Mouse (Mus musculus): ENCODE data around the gene Supt3.

Gene Supt3

DNA sequence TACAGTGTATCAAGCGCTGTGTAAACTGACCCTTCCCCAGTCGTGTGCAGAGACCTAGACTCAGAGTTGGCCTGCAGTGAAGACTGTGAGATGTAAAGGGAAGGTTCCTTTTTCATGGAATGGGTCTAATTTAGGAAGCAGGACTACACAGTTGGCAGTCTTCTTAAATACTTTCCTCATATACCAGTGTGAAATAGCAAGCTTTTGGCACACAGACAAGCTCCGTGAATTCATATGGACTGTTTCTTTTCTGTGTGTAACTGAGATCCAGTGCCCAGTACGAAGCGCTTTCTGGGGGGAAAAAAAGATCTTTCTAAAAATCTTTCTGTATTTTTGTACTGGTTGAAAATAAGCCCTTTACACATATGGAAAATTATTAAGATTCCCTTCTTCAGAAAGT, 286.8 kb downstream of the Supt3 start:
- DNase-seq: no peak

- no peak for DNase-seq
Measured at GRCm38 (mm10) chr17:45065465-45065864, 288.5 kb downstream of the Supt3 start.

DNA sequence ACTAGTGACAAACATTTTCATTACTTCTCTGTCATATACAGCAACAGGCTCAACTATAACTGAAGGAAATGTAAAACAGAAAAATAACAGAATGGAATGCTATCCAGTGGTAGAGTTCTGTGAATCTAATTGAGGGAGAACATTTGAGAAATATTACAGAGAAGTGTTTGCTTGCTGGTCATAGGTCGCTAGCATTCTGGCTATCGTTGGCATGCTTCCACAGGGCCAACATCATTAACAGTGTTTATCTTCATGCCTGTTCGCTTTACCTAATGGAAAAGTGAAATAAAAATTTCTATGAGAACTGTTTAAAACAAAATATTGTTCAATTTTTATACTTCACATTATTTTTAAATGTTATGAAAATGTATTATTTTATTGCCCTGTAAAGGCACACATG, 290.5 kb downstream of the Supt3 start:
- DNase-seq: no peak

- no peak for DNase-seq
Measured at GRCm38 (mm10) chr17:45068321-45068720, 291.4 kb downstream of the Supt3 start.

DNA sequence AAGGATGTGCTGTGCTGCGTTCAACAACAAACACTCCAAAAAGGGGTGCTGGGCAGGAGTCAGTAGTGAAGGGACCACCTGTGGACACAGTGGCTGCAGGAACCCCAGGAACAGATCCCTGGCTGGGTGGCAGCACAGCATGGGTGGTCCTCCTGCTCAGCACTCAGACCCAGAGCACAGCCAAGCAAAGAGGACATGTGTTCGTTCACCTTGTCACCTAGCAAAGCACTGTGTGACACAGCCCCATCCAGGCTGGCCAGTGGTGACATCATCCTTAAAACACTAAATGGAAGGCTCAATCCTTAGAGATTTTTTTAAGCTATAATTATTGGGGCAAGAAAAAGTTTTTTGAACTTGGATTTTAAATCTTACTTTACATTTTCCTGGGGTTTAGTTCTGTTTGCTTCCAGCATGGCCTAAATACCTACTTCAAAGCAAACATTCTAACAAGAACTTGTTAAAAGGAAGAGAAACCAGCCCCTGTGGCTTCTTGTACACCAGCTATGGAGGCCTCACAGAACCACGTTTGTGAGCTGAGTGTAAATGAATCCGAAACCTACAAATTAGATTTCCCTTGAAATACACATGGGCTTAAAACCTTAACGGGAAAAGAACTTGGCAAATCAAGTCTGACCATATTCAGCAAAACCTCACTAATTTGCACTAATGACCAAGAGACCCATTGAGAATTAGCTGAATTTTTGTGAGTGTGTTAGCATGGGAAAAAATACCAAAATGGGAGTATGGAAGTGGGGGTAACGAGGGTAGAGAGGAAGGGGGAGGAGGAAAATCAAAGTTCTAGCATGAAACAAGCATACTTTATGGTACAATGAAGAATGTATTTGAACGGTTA, 295.8 kb downstream of the Supt3 start:
- no peak for DNase-seq

GRCm38 (mm10) chr17:45073348-45073634, 296.3 kb downstream of the Supt3 start:
- no peak for DNase-seq

- no peak for DNase-seq
Measured at GRCm38 (mm10) chr17:45073779-45074178, 296.8 kb downstream of the Supt3 start.

DNA sequence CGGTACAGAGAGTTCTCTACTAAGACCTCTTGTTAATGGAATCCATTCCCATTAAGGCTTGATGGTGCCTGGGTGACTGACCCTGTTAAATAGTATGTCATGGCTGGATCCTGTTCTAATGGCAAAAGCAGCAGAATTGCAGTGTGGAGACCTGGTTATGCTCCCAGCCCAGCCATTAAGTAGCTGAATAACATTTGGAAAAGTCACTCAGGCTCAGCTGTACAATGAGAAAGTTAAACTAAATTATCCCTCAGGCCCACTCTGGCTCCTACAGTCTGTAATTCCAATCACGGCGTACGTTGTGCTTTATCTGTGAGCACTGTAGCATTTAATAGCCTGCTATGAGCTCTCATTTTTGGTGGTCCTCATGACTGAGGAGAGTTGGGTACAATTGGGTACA, 300.0 kb downstream of the Supt3 start:
- DNase-seq: no peak

- no peak for DNase-seq
Measured at GRCm38 (mm10) chr17:45077921-45078640, 301.1 kb downstream of the Supt3 start.

DNA sequence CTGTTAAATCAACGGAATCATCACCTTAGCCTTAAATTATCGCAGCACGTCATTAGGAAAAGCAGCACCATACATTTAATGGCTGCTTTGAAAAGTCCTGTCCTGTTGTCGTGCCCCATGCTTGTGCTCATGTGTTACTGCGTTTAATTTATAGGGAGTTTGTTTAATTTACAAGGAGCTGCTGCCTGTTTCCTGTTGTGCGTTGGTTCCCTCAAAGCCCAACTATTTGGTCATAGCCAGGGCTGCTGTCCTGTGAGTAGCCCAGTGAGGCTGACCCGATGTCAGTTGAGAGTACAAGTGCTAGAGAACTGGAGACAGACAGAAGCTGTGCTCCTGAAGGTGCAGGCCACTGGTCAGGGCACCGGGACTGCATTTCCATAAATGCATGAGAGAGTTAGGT, 304.6 kb downstream of the Supt3 start:
- no peak for DNase-seq

DNA sequence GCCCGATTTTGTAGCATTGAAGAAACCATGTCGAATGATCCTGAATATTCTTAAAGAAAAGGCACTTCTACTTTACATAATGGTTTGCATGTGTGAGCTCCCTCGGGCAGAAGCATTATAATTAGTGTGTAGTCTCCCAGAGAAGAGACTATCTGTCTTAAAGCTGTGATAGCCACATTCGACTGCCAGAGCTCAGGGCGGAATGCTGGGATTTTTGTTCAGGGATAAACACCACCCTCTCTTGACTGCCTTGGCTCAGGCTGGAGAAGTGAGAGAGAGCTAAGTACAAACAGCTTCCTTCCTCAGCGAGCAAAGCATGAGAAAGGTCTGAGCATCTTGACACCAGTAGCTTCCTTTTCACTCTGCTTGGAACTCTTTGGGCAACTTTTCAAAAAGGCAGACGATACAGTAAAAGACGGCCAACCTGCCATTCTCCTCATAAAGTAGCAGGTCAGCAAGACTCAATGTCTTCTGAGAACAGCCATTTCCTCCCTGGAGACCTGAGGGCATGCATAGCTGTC, 305.1 kb downstream of the Supt3 start:
- no peak for DNase-seq

DNA sequence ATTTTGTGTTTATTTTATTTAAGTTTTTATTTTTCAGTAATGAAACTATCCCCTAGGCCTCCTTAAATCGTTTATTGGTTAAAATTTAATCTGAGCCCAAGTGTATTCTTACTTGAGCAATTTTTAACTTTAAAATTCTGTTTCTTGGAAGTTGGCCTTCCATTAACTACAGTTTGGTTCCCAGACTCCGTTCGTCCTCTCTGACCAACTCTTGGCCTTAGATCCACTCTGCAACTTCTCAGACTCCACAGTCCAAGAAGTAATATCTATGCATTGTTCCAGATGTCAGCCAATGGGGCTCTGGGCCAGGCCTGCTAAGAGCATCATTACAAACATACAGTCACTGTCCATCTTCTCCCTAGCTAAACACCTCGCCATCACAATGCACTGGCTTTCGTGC, 309.4 kb downstream of the Supt3 start:
- DNase-seq: no peak

GRCm38 (mm10) chr17:45087022-45087421, 310.1 kb downstream of the Supt3 start:
- no peak for DNase-seq

GRCm38 (mm10) chr17:45101064-45101463, 324.1 kb downstream of the Supt3 start:
- no peak for DNase-seq

GRCm38 (mm10) chr17:45115386-45115785, 338.4 kb downstream of the Supt3 start:
- no peak for DNase-seq

DNA sequence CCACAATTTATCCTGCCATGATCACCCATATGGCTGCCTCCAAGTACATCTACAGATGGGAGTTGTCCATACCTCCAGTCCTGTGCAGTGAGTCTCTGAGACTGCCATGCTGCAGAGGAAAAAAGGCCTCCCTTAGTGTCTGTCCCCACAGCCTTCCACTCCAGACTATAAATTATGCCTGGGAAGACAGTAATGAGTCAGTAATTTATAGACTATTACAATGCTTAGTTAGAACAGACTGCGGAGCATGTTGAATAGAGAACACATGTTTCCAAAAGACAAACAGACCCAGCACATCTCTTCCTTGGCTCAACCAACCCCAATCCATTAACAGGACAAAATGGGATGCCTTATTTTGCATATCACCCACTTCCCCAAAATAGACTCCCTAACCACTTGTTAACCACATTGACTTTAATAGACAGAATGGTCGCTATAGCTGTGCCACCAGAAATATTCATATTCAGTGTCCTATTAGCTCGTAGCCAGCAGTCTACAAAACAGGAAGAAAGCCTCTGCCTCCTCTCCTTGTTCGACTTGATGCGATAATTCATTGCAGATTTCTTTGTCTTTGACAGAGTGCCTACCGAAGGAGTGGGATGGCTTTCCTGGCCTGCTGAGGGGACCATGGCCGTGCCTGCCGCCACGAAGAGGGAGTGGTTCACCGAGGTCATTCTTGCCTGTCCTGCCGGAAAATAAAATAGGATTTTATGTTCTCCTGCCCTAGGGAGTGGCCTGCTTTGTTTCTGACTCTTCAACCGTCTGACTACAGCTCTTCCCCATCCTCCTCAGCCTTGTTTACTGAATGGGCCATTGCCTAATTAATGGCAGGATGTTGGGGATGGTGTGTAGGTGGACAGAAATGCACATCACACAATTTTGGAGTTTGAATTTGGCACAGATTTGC, 341.9 kb downstream of the Supt3 start:
- DNase-seq: peak in 1 of 2 experiments; percentile 24

DNA sequence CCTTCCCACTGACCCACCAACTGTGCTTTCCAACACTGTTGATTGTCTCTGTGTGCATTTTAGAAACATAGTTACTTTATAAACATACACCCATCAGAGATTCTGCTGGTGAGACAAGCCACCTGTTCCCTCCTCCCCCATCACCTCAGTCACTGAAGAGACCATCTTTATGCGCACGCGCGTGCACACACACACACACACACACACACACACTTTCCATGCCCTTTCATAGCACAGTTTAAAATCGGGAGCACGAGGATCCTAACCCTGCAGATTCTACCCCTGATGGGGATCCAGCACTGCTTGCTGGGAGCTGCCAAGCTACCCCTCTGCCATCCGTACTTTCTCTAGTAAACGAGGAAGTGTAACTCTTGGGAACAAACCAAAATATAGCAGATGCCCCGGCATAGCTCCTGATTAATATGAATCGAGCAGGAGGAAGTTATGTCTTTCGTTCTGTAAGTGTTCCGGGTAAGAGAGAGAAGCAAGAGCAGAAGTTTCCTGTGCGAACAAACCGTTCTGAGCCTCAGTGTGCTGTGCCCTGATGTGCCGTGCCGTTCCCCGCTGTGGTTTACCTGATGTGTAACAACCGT, 342.8 kb downstream of the Supt3 start:
- peak; percentile 17 to 39 for DNase-seq

GRCm38 (mm10) chr17:45123856-45124255, 346.9 kb downstream of the Supt3 start:
- no peak for DNase-seq

DNA sequence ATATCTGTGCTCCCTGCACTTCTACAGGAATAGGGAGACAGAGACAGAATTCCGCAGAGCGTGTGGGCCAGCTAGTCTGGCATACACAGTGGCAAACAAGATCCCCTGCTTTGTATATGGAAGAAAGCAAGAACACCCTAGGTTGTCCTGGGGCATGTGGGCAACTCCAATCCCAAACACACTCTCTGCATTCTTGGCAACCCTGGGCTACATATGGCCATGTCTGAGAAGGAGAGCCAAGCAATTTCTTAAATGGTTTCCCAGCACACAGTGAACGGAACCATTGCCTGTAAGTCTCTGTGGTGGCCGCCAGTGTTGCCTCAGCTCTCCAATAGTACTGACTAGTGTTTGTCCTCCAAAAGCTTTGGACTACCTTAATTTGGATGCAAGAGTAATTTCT, 351.7 kb downstream of the Supt3 start:
- DNase-seq: no peak

DNA sequence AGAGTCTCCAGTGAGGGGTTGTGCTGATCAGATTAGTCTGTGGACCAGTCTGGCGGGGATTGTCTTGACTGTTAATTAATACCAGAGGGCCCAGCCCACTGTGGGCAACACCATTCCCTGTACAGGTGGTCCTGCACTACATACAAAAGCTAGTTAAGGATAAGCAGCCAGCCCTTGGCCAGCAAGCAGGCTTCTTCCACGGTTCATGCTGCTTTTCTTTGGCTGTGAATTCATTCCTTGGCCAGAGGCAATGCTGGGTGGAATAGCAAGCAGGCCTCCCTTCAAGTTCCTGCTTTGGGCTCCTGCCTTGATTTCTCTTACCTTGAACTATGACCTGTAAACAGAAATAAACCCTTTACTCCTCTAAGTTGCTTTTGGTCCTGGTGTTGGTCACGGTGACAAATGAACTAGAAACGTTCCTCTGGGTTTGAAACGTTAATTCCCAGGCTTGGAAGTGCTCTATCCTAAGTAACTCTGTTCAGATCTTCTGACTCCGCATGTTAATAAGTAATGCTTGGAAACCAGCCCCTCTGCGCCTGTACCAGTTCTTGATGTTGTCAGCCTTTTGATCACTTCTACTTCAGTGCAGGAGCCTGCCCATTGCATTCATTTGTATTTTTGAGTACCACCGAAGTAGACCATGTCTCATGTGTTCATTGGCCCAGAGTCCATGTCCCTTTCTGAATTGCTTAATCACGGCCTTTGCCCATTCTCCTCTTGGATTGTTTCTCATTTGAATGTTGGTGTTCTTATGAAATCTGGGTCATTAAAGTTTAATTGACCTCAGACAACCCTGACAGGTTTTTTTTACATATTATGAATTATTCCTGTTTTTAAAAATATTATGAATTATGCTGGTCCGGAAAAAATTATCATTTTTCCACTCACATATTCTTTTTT, 356.8 kb downstream of the Supt3 start:
- no peak for DNase-seq

GRCm38 (mm10) chr17:45136491-45136890, 359.5 kb downstream of the Supt3 start:
- no peak for DNase-seq

DNA sequence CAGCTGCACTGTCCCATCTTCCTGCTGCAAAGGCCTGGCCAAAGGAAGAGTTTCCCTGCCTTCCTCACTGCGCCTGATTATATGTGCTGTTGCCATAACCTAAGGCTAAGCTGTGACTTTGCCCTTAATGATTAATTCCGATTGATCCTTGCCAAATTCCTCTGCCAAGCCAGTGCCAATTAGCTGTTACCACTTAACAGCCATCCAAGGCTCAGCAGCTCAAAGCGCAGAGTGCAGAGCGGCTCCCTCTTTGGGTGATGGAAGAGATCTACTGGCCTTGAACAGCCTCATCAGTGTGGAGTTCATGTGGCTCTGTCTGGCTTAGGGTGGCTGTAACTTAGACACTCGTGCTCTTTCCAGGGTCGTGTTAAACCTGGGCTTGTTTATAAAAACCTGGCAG, 366.1 kb downstream of the Supt3 start:
- no peak for DNase-seq

All from lung, postnatal 4 days (tissue).